Mouse (Mus musculus) granulocyte monocyte progenitor cell, adult 5-6 weeks (primary cell): ENCODE data around the gene Kcnq4. TPM values are rescaled to one million over a fixed set of nuclear protein-coding genes. Genes with fewer than 3 reads are reported as not detected.

ENCODE experiments used
- total RNA-seq, 2 experiments: library from RNA; stranded (forward) in 1 of 2; stranded (reverse) in 1 of 2; fragments of 200-712, 200-1000 nt in 1 of 2; fragments of >200 nt in 1 of 2; fragmentation: Nextera tagmentation in 1 of 2; gene quantifications; 2 replicates each; pipeline ENCODE4 v1.2.3; 2014 to 2017

Gene Kcnq4
- total RNA-seq, 2 experiments from 2014 or later, result not detected

Other genes starting within 250 kb of the Kcnq4 start
- gene Slfnl1, start 216.4 kb downstream of the Kcnq4 start, total RNA-seq (2014; fragmentation: Nextera tagmentation), result not detected in 2 replicates
- gene Slfnl1, start 216.4 kb downstream of the Kcnq4 start, total RNA-seq (2017), result not detected in 2 replicates
- 50.4 and 59.5 TPM in 2 replicates for gene Ctps, start 178.3 kb downstream of the Kcnq4 start, total RNA-seq (2014; fragmentation: Nextera tagmentation)
- 60.1 and 63.1 TPM in 2 replicates for gene Ctps, start 178.3 kb downstream of the Kcnq4 start, total RNA-seq (2017)
- not detected in 2 replicates for gene Gm8439, start 159.9 kb downstream of the Kcnq4 start, total RNA-seq (2014; fragmentation: Nextera tagmentation)
- not detected in 2 replicates for gene Gm8439, start 159.9 kb downstream of the Kcnq4 start, total RNA-seq (2017)
- 4.4 TPM in 2 replicates for gene Cited4, start 82.0 kb downstream of the Kcnq4 start, total RNA-seq (2014; fragmentation: Nextera tagmentation)
- gene Cited4, start 82.0 kb downstream of the Kcnq4 start, total RNA-seq (2017), result 2.1 and 2.4 TPM in 2 replicates
- gene Nfyc, start 83.0 kb upstream of the Kcnq4 start, total RNA-seq (2014; fragmentation: Nextera tagmentation), result 24.9 and 53.4 TPM in 2 replicates
- gene Nfyc, start 83.0 kb upstream of the Kcnq4 start, total RNA-seq (2017), result 45.1 and 61.6 TPM in 2 replicates
- not detected in 2 replicates for gene Rims3, start 106.2 kb upstream of the Kcnq4 start, total RNA-seq (2014; fragmentation: Nextera tagmentation)
- gene Rims3, start 106.2 kb upstream of the Kcnq4 start, total RNA-seq (2017), result not detected in 2 replicates
- 15.4 and 17.6 TPM in 2 replicates for gene Exo5, start 176.4 kb upstream of the Kcnq4 start, total RNA-seq (2014; fragmentation: Nextera tagmentation)
- 16.4 and 18.1 TPM in 2 replicates for gene Exo5, start 176.4 kb upstream of the Kcnq4 start, total RNA-seq (2017)
- 0.66 and 1.1 TPM in 2 replicates for gene Zfp69, start 203.1 kb upstream of the Kcnq4 start, total RNA-seq (2014; fragmentation: Nextera tagmentation)
- 0.43 and 0.77 TPM in 2 replicates for gene Zfp69, start 203.1 kb upstream of the Kcnq4 start, total RNA-seq (2017)